Mouse (Mus musculus): Measurements from ENCODE around the gene Actr3. TPM values are rescaled to one million over a fixed set of nuclear protein-coding genes. Genes with fewer than 3 reads are reported as not detected.
"Not testable (repeated sequence)": the region's sequence is repeated elsewhere in the genome, so short reads cannot be mapped to it uniquely, and the experiment has no call there.

Gene Actr3
- polyA plus RNA-seq, 1 experiment from 2014 or later = 250 TPM

- not testable (repeated sequence) for H3K27me3 ChIP-seq; H3K9me3 ChIP-seq; H3K4me1 ChIP-seq; ATAC-seq (ENCODE audit: low FRiP score, low read depth); H3K4me2 ChIP-seq (replicated peaks); H3K27ac ChIP-seq; H3K9ac ChIP-seq; H3K4me3 ChIP-seq
- peaks cover 15% of the 10 kb centered on the region for H3K36me3 ChIP-seq
- WGBS = 67% methylated on average over 4 of the region's 4 CpGs
These were observed 45.3 kb downstream of the Actr3 start for GRCm38 (mm10) chr1:125390065-125390754.

- ATAC-seq (ENCODE audit: low FRiP score, low read depth); H3K9me3 ChIP-seq; H3K4me3 ChIP-seq; H3K27ac ChIP-seq; H3K9ac ChIP-seq; H3K27me3 ChIP-seq; H3K4me1 ChIP-seq; H3K4me2 ChIP-seq (replicated peaks): not testable (repeated sequence)
- 74% methylated on average over 1 of the region's 1 CpGs for WGBS
- H3K36me3 ChIP-seq = peaks cover 11% of the 10 kb centered on the region
These were observed 45.9 kb downstream of the Actr3 start for GRCm38 (mm10) chr1:125389634-125390033.

- Histone ChIP-seq H3K27me3 (no peaks in the 10 kb centered on the region), H3K9ac (no peak overlapping the region), H3K4me3 (no peak overlapping the region), H3K9me3 (no peaks in the 10 kb centered on the region), H3K27ac (no peak overlapping the region), H3K36me3 (peaks cover 8% of the 10 kb centered on the region), H3K4me1 (no peaks in the 10 kb centered on the region), H3K4me2 (replicated peaks) (no peak overlapping the region)
- no peak for ATAC-seq (ENCODE audit: low FRiP score, low read depth)
- 42% methylated on average over 3 of the region's 3 CpGs for WGBS
These were observed 47.2 kb downstream of the Actr3 start for GRCm38 (mm10) chr1:125388370-125388769.

- H3K27me3 ChIP-seq = no peaks in the 10 kb centered on the region
- no peaks in the 10 kb centered on the region for H3K9me3 ChIP-seq
- H3K27ac ChIP-seq = no peak overlapping the region
- H3K36me3 ChIP-seq = no peaks in the 10 kb centered on the region; the same call in 1 of the 2 replicates
- no peaks in the 10 kb centered on the region for H3K4me1 ChIP-seq
- H3K4me2 ChIP-seq (replicated peaks) = no peak overlapping the region
- no peak for ATAC-seq (ENCODE audit: low FRiP score, low read depth)
- WGBS = 71% methylated on average over 7 of the region's 7 CpGs
- H3K4me3 ChIP-seq = no peak overlapping the region
- no peak overlapping the region for H3K9ac ChIP-seq
These were observed 49.3 kb downstream of the Actr3 start for GRCm38 (mm10) chr1:125386217-125386616.

- no peak overlapping the region for H3K27ac ChIP-seq
- no peaks in the 10 kb centered on the region for H3K4me1 ChIP-seq
- 60% methylated on average over 6 of the region's 6 CpGs for WGBS
- ATAC-seq (ENCODE audit: low FRiP score, low read depth) = no peak
- no peak overlapping the region for H3K4me3 ChIP-seq
- H3K9me3 ChIP-seq = no peaks in the 10 kb centered on the region
- no peak overlapping the region for H3K9ac ChIP-seq
- no peaks in the 10 kb centered on the region for H3K36me3 ChIP-seq
- no peaks in the 10 kb centered on the region for H3K27me3 ChIP-seq
- no peak overlapping the region for H3K4me2 ChIP-seq (replicated peaks)
These were observed 52.9 kb downstream of the Actr3 start for GRCm38 (mm10) chr1:125382622-125383021.

- no peak overlapping the region for H3K9ac ChIP-seq
- no peak overlapping the region for H3K27ac ChIP-seq
- no peak overlapping the region for H3K4me2 ChIP-seq (replicated peaks)
- H3K9me3 ChIP-seq = no peaks in the 10 kb centered on the region
- no peak overlapping the region for H3K4me3 ChIP-seq
- no peaks in the 10 kb centered on the region for H3K36me3 ChIP-seq
- no peaks in the 10 kb centered on the region for H3K4me1 ChIP-seq
- 49% methylated on average over 3 of the region's 3 CpGs for WGBS
- ATAC-seq (ENCODE audit: low FRiP score, low read depth) = no peak
- no peaks in the 10 kb centered on the region for H3K27me3 ChIP-seq
These were observed 56.6 kb downstream of the Actr3 start for GRCm38 (mm10) chr1:125378889-125379288.

- H3K27ac ChIP-seq = no peak overlapping the region
- H3K9ac ChIP-seq = no peak overlapping the region
- WGBS = 77% methylated on average over 5 of the region's 5 CpGs
- H3K27me3 ChIP-seq = no peaks in the 10 kb centered on the region
- H3K36me3 ChIP-seq = no peaks in the 10 kb centered on the region
- H3K9me3 ChIP-seq = no peaks in the 10 kb centered on the region
- no peak overlapping the region for H3K4me3 ChIP-seq
- no peaks in the 10 kb centered on the region for H3K4me1 ChIP-seq
- ATAC-seq (ENCODE audit: low FRiP score, low read depth) = no peak
- H3K4me2 ChIP-seq (replicated peaks) = no peak overlapping the region
These were observed 62.7 kb downstream of the Actr3 start for GRCm38 (mm10) chr1:125372855-125373254.

- 34% methylated on average over 6 of the region's 6 CpGs for WGBS
These were observed 64.7 kb downstream of the Actr3 start for GRCm38 (mm10) chr1:125370779-125371178.

GRCm38 (mm10) chr1:125365576-125365975, 70.0 kb downstream of the Actr3 start:
- Histone ChIP-seq H3K9ac (no peak overlapping the region), H3K4me2 (replicated peaks) (no peak overlapping the region), H3K9me3 (no peaks in the 10 kb centered on the region), H3K27ac (no peak overlapping the region), H3K4me1 (no peaks in the 10 kb centered on the region), H3K36me3 (no peaks in the 10 kb centered on the region), H3K4me3 (no peak overlapping the region), H3K27me3 (no peaks in the 10 kb centered on the region)
- no peak for ATAC-seq (ENCODE audit: low FRiP score, low read depth)
- 91% methylated on average over 4 of the region's 4 CpGs for WGBS

More at GRCm38 (mm10) chr1:125370779-125371178, 64.7 kb downstream of the Actr3 start:
- H3K9me3 ChIP-seq = no peaks in the 10 kb centered on the region
- no peak overlapping the region for H3K27ac ChIP-seq
- H3K27me3 ChIP-seq = no peaks in the 10 kb centered on the region
- no peak overlapping the region for H3K4me3 ChIP-seq
- H3K36me3 ChIP-seq = no peaks in the 10 kb centered on the region
- no peak overlapping the region for H3K9ac ChIP-seq
- ATAC-seq (ENCODE audit: low FRiP score, low read depth) = peak; percentile 54; the same call in 1 of the 2 replicates
- no peak overlapping the region for H3K4me2 ChIP-seq (replicated peaks)
- no peaks in the 10 kb centered on the region for H3K4me1 ChIP-seq

- H3K4me2 ChIP-seq (replicated peaks) = no peak overlapping the region
- H3K9me3 ChIP-seq = no peaks in the 10 kb centered on the region
- H3K27me3 ChIP-seq = no peaks in the 10 kb centered on the region
- no peaks in the 10 kb centered on the region for H3K36me3 ChIP-seq
- 85% methylated on average over 4 of the region's 4 CpGs for WGBS
- no peak overlapping the region for H3K9ac ChIP-seq
- no peak overlapping the region for H3K4me3 ChIP-seq
- H3K27ac ChIP-seq = no peak overlapping the region
- ATAC-seq (ENCODE audit: low FRiP score, low read depth) = no peak
- no peaks in the 10 kb centered on the region for H3K4me1 ChIP-seq
These were observed 84.0 kb downstream of the Actr3 start for GRCm38 (mm10) chr1:125351416-125352037.

GRCm38 (mm10) chr1:125350843-125351242, 84.7 kb downstream of the Actr3 start:
- ATAC-seq (ENCODE audit: low FRiP score, low read depth) = no peak
- no peaks in the 10 kb centered on the region for H3K36me3 ChIP-seq
- no peaks in the 10 kb centered on the region for H3K4me1 ChIP-seq
- no peak overlapping the region for H3K4me3 ChIP-seq
- H3K27me3 ChIP-seq = no peaks in the 10 kb centered on the region
- H3K9ac ChIP-seq = no peak overlapping the region
- H3K27ac ChIP-seq = no peak overlapping the region
- H3K4me2 ChIP-seq (replicated peaks) = no peak overlapping the region
- no peaks in the 10 kb centered on the region for H3K9me3 ChIP-seq
- 47% methylated on average over 5 of the region's 5 CpGs for whole genome bisulfite sequencing

- no peak for ATAC-seq (ENCODE audit: low FRiP score, low read depth)
- Histone ChIP-seq H3K4me3 (no peak overlapping the region), H3K4me2 (replicated peaks) (no peak overlapping the region), H3K36me3 (no peaks in the 10 kb centered on the region), H3K9me3 (no peaks in the 10 kb centered on the region), H3K27ac (no peak overlapping the region), H3K4me1 (no peaks in the 10 kb centered on the region), H3K9ac (no peak overlapping the region), H3K27me3 (no peaks in the 10 kb centered on the region)
- 93% methylated on average over 9 of the region's 9 CpGs for WGBS
These were observed 89.7 kb downstream of the Actr3 start for GRCm38 (mm10) chr1:125345854-125346253.

GRCm38 (mm10) chr1:125345448-125345847, 90.1 kb downstream of the Actr3 start:
- Histone ChIP-seq H3K9me3 (no peaks in the 10 kb centered on the region), H3K27ac (no peak overlapping the region), H3K4me1 (no peaks in the 10 kb centered on the region), H3K27me3 (no peaks in the 10 kb centered on the region), H3K9ac (no peak overlapping the region), H3K4me3 (no peak overlapping the region), H3K36me3 (no peaks in the 10 kb centered on the region), H3K4me2 (replicated peaks) (no peak overlapping the region)
- no peak for ATAC-seq (ENCODE audit: low FRiP score, low read depth)
- 91% methylated on average over 6 of the region's 6 CpGs for WGBS

All from limb, embryonic 13.5 days (tissue).